Mouse (Mus musculus) CH12.LX (cell line): ENCODE measurements around the gene Myh9.

Source experiments
- CTCF ChIP-seq, 2 experiments: IDR thresholded peaks in 1 of 2; conservative IDR thresholded peaks in 1 of 2; 2 replicates each; pipeline ENCODE4 v1.5.1; 2011 to 2012; ENCODE audit warnings: low read depth in 2 of 2, low read length in 2 of 2, improper control_type of control experiment in 1 of 2, inconsistent platforms in 1 of 2, mild to moderate bottlenecking in 1 of 2, moderate library complexity in 1 of 2
- EP300 ChIP-seq: IDR thresholded peaks from 2 replicates; pipeline ENCODE4 v1.6.1; 2011; ENCODE audit warnings: low read length, improper control_type of control experiment
- ETS1 ChIP-seq: conservative IDR thresholded peaks from 2 replicates; pipeline ENCODE4 v1.6.1; 2012; ENCODE audit warnings: low read depth, mild to moderate bottlenecking, inconsistent platforms, low read length, improper control_type of control experiment, moderate library complexity
- GABPA ChIP-seq: IDR thresholded peaks from 2 replicates; pipeline ENCODE4 v1.6.1; 2012; ENCODE audit warnings: low read depth, low read length, improper control_type of control experiment, inconsistent platforms; ENCODE audit not compliant: insufficient replicate concordance
- KAT2A ChIP-seq: IDR thresholded peaks from 2 replicates; pipeline ENCODE4 v1.6.1; 2012; ENCODE audit warnings: low read length, improper control_type of control experiment, inconsistent platforms; ENCODE audit not compliant: insufficient replicate concordance
- MAFK ChIP-seq: IDR thresholded peaks from 2 replicates; pipeline ENCODE4 v1.6.1; 2011; ENCODE audit warnings: low read length, improper control_type of control experiment; ENCODE audit not compliant: insufficient replicate concordance
- MYC ChIP-seq: IDR thresholded peaks from 2 replicates; pipeline ENCODE4 v1.6.1; 2011; ENCODE audit warnings: low read depth, mild to moderate bottlenecking, improper control_type of control experiment, low read length
- PAX5 ChIP-seq: IDR thresholded peaks from 2 replicates; pipeline ENCODE4 v1.6.1; 2012; ENCODE audit warnings: low read length, inconsistent platforms, mixed read lengths
- POLR2A ChIP-seq: IDR thresholded peaks from 2 replicates; pipeline ENCODE4 v1.6.1; 2011; ENCODE audit warnings: low read depth, mild to moderate bottlenecking, improper control_type of control experiment, low read length
- SIN3A ChIP-seq: IDR thresholded peaks from 2 replicates; pipeline ENCODE4 v1.6.1; 2012; ENCODE audit warnings: low read length, improper control_type of control experiment, inconsistent platforms
- TBP ChIP-seq: conservative IDR thresholded peaks from 2 replicates; pipeline ENCODE4 v1.6.1; 2011; ENCODE audit warnings: low read depth, low read length, improper control_type of control experiment
- USF1 ChIP-seq: IDR thresholded peaks from 2 replicates; pipeline ENCODE4 v1.6.1; 2014; ENCODE audit warnings: low read depth, mild to moderate bottlenecking, inconsistent platforms, low read length, improper control_type of control experiment
- USF2 ChIP-seq: conservative IDR thresholded peaks from 2 replicates; pipeline ENCODE4 v1.6.1; 2011; ENCODE audit warnings: low read depth, low read length, improper control_type of control experiment

DNA sequence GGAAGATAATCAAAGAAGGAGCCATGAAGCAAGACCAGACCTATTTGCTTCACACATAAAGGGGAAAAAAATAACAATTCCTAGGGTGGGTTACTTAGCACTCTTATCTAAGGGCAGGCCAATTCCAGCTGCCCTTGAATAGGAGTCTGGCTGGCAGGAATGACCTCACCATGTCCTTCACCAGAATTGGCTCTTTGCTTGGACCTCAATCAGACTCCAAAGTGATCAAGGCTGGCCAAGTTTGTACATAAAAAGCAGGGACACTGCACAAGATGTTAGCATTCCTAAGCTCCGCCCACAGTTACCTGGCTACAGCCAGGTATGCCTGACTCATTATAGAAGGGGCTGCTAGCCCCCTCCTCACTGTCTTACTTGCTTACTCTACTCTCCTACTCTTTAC is 16.6 kb downstream of the Myh9 start:
- TF ChIP-seq POLR2A = no peak
- no peak for TF ChIP-seq USF1
- no peak for TF ChIP-seq ETS1
- TF ChIP-seq EP300 = no peak
- TF ChIP-seq SIN3A = no peak
- TF ChIP-seq CTCF (conservative IDR thresholded peaks at IDR 0.05 in 1 of 2, IDR thresholded peaks at IDR 0.05 in 1 of 2; ENCODE audit: low read depth in 2 of 2, low read length in 2 of 2) = no peak
- TF ChIP-seq GABPA = no peak
- TF ChIP-seq KAT2A = no peak
- no peak for TF ChIP-seq PAX5
- no peak for TF ChIP-seq TBP
- no peak for TF ChIP-seq MAFK
- TF ChIP-seq USF2 = no peak
- no peak for TF ChIP-seq MYC
